Mouse (Mus musculus) T-helper 1 cell (primary cell): ENCODE results near the gene Trmt1.

Experiments
- in situ Hi-C: fragments of 300-600 bp; cut with MboI, MseI; formaldehyde crosslinking; loops from one replicate; pipeline ENCODE4 v1.15.1; 2025; ENCODE audit warnings: high pct_unique_total_duplicates

Trmt1 gene

DNA sequence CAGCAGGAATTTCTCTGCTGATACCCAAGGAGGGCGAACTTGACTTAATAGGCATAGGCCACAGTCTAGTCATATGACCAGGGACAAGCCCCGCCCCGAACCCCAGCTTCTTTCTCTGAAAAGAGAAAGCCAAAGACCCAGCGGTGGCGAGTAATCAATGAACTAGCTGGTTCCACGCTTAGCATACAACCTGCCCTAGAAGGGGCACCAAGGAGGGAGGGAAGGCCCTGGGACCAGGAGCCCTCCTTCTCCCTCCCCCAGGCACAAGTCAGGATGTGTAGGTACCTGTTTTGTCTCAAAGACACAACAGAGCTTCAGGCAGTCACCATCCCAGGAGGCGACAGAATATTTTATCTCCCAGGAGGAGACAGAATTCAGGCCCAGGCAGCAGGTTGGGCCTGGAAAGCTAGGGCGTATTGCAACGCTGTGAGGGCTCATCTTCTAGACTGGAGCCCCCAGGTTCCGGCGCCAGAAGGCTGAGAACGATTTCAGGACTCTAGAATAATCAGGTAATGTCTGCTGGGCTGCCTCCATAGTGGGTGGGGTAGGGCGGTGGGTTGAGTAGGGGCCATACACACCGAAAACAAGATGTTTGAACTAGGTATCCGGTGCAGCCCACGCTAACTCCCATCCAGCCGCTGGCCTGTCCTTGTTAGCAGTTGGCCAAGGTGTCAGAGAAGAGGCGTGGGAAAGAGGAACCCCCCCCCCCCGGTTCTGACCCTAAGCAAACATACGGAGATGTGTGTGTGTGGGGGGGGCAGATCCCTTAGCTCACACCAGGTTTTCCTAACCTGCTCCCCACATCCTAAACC lies at the start of gene Trmt1:
Gene Trmt1 (plus strand): TSS at position 117 of the 812 bp plus-strand sequence.
- in situ Hi-C loops, result no loop called here

- in situ Hi-C loops, result no loop called here
Measured at GRCm38 (mm10) chr8:84637946-84638554, 48.1 kb upstream of the Trmt1 start.

GRCm38 (mm10) chr8:84638555-84639161 lies 47.4 kb upstream of the Trmt1 start:
- in situ Hi-C loops, result no loop called here

GRCm38 (mm10) chr8:84639162-84640009 lies 46.7 kb upstream of the Trmt1 start:
- in situ Hi-C loops, result no loop called here

GRCm38 (mm10) chr8:84640010-84640588 lies 46.0 kb upstream of the Trmt1 start:
- in situ Hi-C loops, result no loop called here

DNA sequence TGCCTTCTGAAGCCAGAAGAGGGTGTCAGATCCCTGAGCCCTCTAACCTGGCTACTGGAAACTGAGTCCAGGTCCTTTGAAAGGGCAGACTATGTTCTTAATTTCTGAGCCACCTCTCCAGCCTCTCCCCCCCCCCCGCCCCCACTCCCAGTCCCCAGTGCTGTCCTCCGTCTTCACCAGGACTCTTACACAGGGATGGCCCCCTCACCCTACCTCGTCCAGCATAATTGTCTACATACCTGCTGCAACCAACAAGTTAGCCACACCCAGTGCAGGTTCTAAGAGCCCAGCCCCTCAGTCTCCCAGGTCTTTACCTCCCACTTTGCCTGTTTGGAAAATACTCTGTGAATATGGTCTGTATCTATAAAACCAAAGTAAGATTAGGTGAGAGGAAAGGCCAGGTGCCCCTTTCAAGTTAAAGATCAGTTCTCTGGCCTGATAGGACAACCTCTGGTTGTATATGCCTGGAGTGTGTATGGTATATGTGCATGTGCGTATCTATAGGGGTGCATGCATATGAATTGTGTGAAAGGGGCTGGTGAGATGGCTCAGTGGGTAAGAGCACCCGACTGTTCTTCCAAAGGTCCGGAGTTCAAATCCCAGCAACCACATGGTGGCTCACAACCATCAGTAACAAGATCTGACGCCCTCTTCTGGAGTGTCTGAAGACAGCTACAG lies 45.4 kb upstream of the Trmt1 start:
- in situ Hi-C loops, result no loop called here

GRCm38 (mm10) chr8:84641578-84642361 lies 44.3 kb upstream of the Trmt1 start:
- in situ Hi-C loops, result no loop called here

- in situ Hi-C loops, result no loop called here
Measured at GRCm38 (mm10) chr8:84643019-84643418, 43.1 kb upstream of the Trmt1 start.

- in situ Hi-C loops, result no loop called here
Measured at GRCm38 (mm10) chr8:84646800-84647199, 39.3 kb upstream of the Trmt1 start.

- in situ Hi-C loops, result no loop called here
Measured at GRCm38 (mm10) chr8:84647461-84647901, 38.6 kb upstream of the Trmt1 start.

DNA sequence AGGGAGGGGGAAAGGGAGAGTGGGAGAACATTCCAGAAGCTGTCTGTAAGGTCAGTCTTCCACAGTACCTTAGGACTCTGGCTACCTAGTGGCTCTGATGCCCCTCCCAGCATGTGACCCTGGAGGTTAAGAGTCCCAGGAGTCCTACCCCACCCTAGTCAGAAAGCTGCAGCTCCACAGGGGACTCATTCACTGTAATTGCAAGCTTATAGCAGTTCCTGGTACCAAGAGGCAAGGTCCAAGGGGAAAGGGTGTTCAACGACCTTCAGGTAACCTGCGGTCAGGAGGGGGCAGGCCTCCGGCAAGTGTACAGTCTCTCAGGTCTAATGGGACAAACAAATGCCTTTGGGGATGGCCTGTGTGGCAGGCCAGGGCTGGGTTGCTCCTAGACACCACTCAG lies 35.9 kb upstream of the Trmt1 start:
- in situ Hi-C loops, result no loop called here

- in situ Hi-C loops, result no loop called here
Measured at GRCm38 (mm10) chr8:84653092-84653631, 32.9 kb upstream of the Trmt1 start.

DNA sequence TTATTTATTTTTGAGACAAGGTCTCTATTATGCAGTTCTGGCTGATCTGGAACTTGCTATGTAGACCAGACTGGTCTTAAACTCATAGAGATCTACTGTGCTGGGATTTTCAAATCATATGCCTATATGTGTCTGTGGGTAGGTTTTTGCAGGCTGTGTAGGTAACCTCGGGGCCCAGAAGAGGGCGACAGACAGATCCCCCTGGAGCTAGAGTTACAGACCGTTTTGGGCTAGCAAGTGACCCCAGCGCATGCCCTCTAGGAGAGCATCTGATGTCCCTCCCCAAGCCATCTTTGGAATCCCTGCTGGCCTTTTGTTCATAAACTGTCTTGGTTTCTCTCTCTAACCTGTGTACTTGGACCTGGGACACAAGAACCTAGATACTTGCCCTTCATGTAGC lies 31.5 kb upstream of the Trmt1 start:
- in situ Hi-C loops, result no loop called here

DNA sequence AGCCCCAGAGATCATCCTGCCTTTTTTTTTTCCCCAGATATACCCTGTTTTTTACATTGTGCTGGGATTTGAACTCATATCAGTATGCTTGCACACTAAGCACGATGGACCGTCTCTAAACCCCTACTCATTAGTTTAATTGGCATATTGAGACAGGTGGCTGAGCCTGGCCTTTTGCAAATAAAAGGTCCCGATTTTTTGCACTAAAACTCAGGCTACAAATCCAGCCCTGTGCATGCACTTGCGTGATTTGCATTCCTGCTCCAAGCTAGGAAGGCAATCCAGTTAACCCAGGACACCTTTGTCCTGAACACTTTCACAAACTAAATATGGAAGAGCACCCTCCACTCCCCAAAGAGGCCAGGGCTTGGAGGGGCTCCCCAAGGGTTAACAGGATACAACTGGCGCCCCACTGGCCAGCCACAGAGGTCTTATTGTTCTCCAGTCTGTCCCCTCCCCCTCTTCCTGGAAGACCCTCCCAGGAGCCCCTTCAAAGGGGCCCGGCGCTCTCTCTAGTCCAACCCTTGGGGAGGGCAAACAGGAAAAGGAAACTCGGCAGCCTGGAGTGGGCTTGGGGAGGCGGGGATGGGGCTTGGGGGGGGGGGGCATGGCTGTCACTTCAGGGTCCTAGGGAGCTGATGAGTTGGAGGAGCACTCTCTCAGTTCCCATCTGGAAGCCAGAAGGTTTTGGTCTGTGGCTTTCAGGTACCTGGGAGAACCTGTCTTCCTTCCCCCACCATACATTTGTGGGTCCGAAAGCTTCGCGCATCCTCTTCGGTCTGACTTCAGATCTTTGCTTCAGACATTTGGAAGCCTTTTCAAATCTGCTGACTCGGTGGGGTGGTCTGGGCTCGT lies 30.5 kb upstream of the Trmt1 start:
- in situ Hi-C loops, result no loop called here

GRCm38 (mm10) chr8:84656191-84656525 lies 29.9 kb upstream of the Trmt1 start:
- in situ Hi-C loops, result no loop called here

DNA sequence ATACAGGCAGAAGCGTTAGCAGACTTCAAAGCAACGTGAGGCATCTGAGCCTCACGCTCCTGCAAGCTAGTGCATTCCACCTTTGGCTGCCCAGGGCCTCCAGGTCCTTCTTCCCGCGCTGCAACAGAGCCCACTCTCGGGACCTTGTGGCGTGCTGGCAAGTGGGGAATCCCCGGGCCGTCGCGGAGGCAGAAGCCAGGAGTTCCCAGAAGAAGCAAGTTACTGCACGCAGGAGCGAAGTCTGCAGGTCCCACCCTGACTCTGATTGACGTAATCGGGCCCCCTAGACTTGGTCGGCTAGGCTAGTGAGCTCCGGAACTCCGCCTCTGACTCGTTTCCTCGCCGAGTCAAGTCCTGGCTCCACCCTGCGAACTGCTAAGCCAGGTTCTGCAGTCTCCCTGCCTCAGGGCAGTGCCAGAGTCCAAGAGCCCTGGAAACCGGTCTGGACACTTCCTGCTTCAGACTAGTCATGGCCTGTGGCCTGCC lies 29.4 kb upstream of the Trmt1 start:
- in situ Hi-C loops, result no loop called here

GRCm38 (mm10) chr8:84657203-84657602 lies 28.9 kb upstream of the Trmt1 start:
- in situ Hi-C loops, result no loop called here

DNA sequence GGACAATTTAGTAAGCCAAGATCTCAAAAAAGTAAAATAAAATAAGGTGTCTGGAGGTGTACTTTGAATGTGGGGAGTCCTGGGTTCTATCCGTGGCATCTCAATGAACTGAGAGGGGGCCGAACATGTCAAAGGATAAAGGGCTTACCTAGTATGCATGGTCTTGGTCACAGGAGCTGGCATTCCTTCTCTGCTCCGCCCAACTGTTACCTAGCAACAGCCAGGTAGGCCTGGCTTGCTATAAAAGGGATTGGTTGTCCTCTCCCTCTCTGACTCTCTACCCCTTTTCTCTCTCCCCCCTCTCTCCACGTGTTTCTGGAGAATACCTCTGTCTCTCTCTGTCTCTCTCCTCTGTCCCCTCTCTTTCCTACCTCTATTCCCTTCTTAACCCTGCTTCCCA lies 28.4 kb upstream of the Trmt1 start:
- in situ Hi-C loops, result no loop called here

DNA sequence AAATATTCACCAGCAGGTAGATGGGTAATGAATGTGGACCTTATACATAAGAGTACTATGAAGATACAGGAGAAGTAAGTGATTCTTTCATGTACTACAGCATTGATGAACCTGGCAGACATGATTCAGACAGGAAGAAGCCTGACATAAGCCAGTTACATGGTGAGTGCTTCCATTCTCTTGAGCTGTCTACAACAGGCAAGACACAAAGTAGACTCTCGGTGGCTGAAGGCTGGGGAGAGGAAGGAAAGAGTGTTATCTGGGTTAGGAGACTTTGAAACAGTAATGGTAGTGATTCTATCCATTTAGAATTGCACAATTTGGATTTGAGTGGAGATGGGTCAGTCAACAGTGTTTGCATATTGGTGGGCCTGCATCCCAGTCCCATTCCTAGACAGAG lies 27.2 kb upstream of the Trmt1 start:
- in situ Hi-C loops, result no loop called here
